Mouse (Mus musculus): ENCODE results near the gene Elavl1.

Gene Elavl1

DNA sequence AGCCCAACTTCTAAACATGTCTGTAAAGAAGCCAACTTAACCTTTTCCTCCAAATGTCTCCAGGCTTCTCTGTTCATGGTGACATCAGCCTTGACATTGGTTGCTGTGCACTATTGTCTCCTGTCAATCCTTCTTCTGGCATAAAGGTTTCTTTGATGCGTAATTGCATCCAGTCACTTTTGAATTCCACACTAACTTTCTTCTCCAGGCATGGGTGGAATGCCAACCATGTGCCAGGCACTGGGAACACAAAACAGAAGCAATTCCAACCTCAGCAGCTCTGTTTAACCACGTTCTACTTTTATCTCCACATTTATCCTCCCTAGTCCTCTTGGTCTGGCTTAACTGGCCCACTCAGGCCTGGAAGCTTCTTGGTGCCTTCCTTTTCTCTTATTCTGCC is 4.2 kb downstream of the Elavl1 start:
- no peak for DNase-seq (ENCODE audit: low read depth, low spot score)

DNA sequence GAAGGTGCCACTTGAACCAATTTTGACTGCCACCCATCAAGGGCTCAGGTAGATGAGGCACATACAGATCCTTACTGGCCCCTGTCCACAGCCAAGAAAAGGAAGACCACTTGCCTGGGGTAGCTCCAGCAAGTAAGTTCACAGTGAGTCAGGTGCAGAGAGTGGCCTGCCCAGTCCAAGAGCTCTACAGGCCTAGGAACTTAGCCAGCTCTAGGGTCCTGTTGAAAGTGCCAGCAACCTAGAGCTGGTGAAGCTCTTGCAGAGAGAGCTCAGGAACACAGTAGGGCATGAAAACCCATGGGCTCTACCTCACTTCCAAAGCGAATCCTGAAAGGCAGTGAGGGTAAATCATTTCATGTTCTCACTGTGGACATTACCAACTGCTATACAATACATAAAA is 4.8 kb downstream of the Elavl1 start:
- no peak for DNase-seq (ENCODE audit: low read depth, low spot score)

DNA sequence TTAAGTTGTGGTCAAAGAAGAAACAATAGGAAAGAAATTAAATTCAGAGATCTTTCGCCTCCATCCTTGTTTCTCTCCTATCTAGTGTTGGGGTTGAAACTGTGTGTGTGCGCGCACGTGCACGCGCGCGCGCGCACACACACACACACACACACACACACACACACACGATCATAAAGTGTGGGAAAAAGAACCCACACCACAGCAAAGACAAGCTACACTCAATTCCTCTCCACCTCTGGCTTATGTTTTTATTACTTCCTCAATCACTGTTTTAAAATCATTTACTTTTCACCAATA is 5.7 kb downstream of the Elavl1 start:
- DNase-seq (ENCODE audit: low read depth, low spot score), result peak; percentile 35

DNA sequence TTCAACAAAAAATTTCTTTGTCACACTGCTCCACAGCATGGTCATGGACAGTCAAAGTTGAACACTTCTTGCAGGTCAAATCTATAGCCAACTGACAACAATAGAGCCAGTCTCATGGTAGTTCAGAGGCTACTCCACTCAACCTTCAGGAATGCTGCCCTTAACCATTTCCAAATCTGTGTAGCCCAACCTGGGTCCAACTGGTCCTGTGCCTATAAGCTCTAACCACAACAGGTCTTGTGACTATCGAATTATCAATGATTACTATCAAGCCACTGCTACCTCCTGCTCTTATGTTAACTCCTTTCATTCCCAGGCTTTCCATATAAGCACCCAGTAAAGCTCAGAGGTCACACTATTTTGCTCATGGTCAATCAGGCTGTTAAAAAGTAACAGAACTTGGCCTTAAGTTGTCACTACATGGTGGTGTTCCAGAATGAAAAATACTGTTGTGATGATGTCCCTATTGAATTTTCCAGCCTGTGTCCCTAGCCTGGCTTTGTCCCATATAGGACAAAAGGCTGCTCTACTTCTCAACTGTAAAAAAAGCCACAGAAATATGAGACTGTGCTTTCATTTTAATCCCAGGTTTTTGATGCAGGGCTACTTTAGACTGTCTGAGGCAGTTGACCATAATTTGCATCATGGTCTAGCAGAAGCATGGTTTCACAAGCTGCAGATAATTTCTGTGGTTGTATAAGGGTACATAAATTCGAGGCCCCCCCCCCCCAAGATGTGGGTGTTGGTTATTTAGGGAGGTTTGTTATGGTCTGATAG is 6.2 kb downstream of the Elavl1 start:
- DNase-seq (ENCODE audit: low read depth, low spot score), result no peak

DNA sequence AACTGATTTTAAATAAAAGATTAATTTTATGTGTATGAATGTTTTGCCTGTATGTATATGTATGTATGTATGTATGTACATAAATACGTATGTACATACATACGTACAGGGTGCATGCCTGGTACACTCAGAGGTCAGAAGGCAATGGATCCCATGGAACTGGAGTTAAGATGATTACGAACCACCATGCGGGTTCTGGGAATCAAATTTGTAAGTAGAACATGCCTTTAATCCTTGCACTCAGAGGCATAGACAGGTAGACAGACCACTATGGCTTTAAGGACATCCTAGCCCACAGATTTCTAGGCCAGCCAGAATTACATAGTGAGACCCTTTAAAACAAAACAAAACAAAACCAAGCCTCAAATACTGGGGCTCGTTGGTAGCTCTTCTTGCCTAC is 7.1 kb downstream of the Elavl1 start:
- no peak for DNase-seq (ENCODE audit: low read depth, low spot score)

DNA sequence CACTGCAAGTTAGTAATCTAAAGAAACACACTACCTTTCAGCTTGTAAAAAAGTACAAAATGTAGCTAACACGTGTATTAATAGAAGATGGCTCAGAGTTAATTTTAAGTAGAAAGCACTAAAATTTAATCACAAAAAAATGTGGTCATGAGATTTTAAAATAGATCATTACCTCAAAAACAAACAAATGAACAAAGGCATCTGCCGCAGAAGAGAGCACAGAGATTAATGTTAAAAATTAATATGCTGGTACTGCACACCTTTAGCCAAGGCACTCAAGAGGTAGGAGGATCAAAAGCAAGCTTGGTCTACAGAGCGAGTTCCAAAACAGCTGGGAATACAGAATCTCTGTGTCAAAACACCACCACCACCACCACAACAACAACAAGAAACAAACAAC is 10.4 kb downstream of the Elavl1 start:
- no peak for DNase-seq (ENCODE audit: low read depth, low spot score)

DNA sequence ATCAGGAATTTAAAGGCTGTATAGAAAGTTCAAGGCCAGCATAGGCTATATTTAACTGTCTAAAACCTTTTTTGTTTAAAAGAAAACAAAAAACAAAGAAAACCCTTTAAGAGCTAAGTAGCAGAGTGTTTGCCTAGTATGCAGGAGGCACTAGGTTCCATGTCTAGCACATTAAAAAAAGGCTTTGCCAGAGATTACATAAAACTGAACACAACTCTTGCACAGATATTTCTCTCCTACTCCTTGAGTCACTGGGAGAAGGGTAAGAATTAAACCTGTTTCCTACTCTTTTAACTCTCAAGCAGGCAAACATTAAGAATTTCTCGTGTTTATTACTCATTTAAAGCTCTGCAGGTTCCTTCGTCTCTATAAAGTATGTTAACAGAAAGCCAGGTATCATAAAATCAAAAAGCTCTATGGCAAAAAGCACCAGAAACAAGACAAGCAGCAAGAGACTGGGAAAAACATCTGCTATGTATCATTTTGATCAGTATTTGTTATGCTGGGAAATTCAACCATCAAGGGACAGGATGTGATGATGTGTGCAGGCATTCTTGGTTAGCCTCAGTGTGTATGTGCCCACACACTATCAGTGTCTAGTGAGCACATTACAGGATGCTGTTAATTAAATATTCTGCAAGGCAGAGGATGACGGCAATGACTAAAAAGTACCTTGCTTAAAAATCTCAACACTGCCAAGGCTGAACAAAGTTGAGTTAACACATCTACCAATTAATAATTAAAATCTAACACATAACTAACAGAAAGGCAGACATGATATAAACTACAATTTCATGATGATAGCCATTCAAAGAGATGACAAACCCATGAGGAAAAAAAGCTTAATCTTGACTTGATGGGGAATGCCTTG is 11.7 kb downstream of the Elavl1 start:
- peak; percentile 86 for DNase-seq (ENCODE audit: low read depth, low spot score)

DNA sequence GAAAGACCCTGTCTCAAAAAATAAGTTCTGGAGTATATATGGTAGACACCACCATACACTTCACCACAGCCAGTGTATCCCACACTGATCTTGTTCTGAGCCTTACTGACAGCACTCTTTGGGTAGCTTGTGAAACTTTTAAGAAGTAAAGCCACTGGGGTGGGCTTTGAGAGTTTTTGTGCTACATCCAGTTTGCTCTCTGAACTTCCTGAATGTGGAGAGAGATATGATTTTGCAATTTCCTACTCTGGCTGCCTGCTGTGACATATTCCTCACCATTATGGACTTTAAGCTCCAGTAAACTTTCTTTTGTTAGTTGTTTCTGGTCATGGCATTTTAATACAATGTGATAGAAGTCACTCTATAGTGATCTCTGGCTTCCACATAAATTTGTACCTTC is 13.1 kb downstream of the Elavl1 start:
- DNase-seq (ENCODE audit: low read depth, low spot score), result no peak

DNA sequence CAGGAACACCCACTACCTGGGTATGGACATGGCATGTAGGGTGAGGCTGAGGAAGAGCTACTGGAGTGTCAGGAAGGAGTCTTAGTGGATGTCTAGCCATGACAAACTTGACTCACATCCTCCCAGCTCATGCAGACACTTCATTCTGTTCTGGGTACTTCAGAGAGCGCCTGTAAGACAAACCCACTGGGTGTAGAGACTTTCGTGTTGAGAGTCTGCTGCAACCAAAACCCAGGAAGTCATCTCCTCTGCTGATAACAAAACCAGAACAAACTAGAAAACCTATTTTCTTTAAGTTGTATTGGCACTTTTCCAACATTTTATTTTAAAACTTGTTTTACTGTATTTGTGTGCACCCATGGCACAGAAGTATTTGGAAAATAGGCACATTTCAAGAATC is 19.4 kb downstream of the Elavl1 start:
- peak; percentile 40 for DNase-seq (ENCODE audit: low read depth, low spot score)

DNA sequence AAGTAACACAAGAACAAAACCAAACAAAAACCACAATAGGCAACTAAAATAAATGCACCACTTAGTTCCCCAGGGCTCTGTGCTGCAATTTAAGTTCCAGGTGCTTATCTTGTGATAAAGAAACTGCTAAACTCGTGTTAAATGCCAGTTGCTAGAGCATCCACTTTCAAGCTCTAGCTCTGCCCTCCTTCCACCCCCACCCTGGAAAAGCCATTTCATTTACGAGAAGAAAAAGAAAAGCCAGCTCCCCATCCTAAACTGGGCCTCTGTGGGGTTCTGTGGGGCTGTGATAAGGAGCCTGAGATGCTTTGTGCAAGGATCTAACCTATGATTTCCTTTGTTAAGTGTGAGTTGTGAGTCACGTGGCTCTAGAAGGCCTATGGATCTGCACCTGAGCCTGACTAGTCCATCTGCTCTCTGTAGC is 21.1 kb downstream of the Elavl1 start:
- DNase-seq (ENCODE audit: low read depth, low spot score), result no peak

DNA sequence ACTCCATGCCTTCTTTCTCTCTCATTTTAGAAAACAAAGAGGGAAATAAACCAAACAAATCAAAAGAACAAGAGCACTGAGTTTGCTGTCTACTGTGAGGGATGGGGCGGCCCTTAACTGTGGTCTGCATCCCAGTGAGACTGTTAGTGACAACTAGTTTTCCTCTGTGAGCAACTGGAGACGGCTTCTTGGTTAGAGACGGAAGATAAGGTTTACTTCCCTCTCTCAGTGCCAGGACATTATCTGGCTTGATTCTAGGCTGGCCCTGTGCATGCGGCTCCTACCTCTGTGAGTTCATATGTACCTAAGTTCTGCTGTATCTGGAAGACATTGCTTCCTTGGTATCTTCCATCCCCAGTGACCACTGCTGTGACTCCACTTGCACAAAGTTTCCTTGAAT is 27.4 kb downstream of the Elavl1 start:
- no peak for DNase-seq (ENCODE audit: low read depth, low spot score)

DNA sequence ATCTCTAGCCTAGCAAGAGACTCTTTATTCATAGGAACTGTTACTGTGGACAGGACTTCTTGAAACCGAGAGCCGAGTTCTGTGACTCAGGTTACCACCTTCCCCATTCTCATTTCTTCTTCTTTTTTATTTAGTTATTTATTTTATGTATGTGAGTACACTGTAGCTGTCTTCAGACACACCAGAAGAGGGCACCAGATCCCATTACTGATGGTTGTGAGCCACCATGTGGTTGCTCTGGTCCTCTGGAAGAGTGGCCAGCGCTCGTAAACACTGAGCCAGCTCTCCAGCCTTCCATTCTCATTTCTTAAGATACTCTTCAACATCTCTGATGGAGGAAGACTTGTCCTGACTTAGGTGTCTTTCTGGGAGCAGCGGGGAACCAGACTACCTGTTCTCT is 32.5 kb downstream of the Elavl1 start:
- no peak for DNase-seq (ENCODE audit: low read depth, low spot score)

DNA sequence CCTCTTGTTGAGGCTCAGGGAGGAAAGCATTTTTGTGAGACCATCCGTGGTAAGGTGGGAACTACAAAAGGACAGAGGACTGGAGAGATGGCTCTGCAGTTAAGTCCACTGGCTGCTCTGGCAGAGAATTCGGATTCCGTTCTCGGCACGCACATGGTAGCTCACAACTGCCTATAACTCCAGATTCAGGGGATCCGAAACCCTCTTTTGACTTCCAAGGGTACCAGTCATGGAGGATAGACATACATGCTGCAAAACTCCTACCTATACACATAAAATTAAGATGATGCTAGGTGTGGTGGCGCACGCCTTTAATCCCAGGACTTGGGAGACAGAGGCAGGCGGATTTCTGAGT is 49.1 kb downstream of the Elavl1 start:
- DNase-seq (ENCODE audit: low read depth, low spot score), result no peak

DNA sequence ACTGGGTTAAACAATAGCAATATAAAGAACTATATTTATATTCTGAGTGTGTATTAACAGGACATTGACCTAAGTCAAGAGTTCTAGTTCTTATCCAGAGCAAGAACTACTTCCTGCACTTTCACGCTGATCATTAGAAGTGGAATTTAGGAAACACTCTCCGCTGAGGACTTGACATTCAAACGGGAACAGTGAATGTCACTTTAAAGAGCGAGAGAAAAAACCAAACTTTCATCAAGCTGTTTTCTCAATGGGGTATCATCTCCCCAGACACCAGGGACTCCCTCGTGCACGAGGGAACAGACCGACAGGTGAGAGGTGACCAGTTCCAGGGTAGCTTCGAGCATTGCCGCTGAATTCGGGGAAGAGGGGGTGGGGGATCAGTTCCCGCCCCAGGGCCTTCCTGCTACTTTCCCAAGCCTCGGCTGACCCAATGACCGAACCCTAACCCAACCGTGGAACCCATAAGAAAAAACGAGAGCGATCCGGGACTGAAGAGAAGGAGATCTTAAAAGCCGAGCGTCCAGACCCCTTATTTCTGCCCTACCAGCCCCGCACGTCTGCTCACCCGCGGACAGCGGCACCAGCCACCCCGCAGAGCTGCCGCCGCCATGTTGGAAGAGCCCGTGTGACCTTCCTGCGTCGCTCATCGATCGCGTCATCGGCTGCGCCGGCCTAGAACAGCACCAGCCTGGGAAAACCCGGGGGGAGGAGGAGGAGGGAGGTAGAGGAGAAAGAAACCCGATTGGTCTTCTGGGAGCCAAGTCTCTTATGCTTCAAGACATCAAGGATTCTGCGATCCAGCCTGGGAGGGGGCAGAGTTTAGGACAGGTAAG is 49.7 kb downstream of the Elavl1 start, which contains the start of gene Timm44:
TSS of gene Timm44 (minus strand) at position 639 of the 836 bp plus-strand sequence.
- DNase-seq (ENCODE audit: low read depth, low spot score), result peak; percentile 95

DNA sequence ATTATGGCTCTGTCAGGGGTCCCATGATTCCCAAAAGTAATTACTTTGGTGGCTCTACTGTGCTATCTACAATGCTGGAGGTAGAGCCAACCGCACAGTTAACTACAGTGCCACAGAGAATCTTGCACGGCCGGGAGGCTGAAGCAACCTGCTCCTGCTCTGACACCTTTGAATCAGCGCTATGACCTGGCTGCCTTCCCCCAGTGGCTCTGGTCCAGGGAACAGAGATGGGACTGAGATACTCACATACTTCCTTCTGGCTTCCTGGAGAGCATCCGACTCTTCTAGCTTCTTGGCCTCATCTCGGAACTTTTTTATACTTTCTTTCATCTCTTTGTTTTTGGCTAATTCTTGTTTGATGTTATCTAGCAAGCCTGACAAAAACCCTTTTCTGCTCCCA is 55.6 kb downstream of the Elavl1 start:
- DNase-seq (ENCODE audit: low read depth, low spot score), result no peak

DNA sequence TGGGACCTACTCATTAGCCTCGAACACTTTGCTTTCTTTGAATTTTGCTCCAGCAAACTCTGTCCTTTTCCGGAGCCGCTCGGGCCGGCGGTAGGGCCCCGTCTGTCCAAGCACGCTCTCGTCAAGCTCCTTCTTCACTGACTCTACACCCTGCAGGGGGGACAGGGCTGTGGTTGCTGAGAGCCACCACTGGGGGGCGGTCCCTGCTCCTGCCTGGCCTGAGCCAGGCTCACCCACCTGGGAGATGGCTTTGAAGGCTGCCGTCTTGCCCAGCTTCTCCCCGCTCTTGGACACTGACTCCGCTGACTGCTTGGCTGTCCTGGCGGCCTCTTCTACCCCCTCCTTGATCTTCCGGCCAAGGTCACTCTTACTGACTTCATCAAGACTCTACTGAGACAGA is 57.6 kb downstream of the Elavl1 start:
- peak; percentile 38 for DNase-seq (ENCODE audit: low read depth, low spot score)

DNA sequence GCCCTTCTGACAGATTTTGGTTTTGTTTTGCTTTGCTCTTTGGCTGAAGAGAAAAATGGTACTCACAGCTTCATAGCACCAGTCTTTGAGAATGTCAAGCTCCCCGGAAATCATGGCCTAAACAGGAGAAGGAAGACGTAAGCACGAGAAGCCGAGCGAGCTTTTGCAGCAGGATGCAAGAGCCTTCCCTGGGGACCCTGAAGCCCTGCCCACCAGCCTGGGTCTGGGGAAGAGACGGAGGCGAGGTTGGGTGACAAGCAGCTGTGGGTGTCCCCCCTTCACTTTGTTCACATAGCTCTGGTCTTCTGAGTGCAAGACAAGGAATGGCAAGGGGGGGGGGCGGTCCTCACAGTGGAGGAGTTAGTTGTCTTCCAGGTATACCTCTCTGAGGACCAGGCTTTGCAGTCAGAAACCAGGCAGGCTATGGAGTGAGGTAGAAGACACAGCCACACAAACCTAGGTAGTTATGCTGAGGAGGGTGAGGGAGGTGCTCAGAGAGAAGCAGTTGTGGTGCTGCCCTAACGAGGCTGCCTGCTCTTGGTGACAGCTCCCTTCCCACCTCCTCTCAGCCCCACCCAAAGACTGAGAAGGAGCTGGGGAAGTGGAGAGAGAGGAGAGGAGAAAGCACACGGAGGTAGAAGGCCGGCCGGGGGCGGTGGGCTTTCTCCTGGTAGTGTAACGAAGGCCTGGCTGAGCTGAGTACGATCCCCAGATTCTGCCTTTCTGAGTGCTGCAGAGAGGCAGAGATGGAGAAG is 59.9 kb downstream of the Elavl1 start:
- DNase-seq (ENCODE audit: low read depth, low spot score), result no peak

DNA sequence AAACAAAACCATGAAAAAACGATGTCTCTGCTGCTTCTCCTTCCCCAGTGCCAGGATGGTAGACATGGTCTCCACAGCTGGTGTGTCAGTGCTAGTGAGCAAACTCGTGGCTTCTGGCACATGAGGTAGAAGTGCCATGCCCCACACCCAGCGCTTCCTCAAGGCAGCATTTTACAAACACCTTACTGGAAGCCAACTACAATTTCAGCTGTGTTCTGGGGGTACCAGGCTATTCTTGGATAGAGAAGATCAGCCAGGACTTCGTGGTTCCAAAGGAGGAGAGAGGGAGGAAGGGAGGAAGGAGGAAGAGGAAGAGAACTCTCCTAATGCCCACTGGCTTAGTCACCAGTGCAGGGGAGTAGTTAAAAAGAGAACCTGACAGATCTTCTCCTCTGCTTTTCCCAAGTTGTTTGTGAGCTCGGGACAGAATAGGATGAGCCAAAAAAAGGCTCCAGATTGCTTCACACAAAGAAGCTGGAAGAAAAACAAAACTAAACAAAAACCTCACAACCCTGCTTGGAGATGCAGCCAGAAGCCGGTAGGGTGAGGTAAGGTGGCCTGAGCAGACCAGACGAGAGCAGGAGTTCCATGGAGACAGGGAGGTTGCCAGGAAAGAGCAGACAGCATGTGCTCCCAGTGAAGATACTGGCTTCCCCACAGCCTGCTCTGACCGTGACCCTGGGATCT is 62.0 kb downstream of the Elavl1 start:
- DNase-seq (ENCODE audit: low read depth, low spot score), result no peak

DNA sequence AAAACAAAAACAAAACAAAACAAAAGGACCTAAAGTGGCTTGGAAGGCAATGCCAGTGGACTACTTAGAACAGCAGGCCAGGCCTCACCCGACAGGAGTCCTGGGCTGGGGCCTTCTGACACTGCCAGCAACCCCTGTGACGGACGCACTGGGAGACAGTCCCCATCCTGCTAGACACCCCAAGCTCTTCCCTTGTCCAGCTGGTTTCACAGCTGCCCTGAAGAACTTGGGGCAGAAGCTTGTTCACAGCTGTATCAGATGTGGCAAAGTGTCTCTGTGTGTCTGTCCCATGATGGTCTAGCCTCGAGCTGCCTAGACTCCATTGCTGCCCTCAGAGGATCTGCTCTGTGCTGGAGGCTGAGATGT is 65.4 kb downstream of the Elavl1 start:
- DNase-seq (ENCODE audit: low read depth, low spot score), result no peak

DNA sequence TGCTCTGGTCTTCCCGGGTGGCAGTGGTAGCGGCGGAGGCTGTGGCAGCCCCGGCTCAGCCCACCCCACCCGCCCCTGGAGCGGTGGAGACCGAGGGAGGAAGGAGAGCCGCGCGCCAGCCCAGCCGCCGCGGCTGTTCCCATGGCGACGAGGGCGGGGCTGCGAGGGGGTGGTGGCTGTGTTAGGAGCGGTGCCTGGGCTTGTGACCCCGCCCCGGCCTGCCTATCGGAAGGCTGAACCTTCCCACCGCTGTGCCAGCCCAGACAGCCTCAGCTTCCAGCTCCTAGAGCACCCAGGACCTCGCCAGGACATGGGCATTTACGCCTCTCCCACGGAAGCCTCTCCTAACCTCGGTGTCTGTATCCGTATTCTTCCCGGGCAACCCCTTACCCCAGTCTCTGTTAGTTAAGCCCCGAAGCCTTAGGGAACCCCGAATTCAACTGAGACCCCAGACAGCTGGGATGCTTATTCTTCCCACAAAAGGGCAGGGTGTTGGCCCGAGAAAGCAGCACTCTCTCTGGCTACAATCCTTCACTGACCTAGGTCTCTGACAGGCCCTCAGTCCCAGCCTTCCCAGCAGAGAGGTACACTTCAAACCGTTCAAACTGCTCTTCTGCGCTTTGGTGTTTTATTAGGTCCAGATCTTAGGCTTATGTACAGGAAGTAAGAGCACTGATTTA is 65.9 kb downstream of the Elavl1 start, which contains the start of gene Ctxn1:
TSS of gene Ctxn1 (minus strand) at position 150 of the 680 bp plus-strand sequence.
- DNase-seq (ENCODE audit: low read depth, low spot score), result peak; percentile 93
